Mouse (Mus musculus): ENCODE measurements around the gene Anks1. TPM values are rescaled to one million over a fixed set of nuclear protein-coding genes. Genes with fewer than 3 reads are reported as not detected.
"Not testable (repeated sequence)": the region's sequence is repeated elsewhere in the genome, so short reads cannot be mapped to it uniquely, and the experiment has no call there.

Anks1 gene
- polyA plus RNA-seq, 1 experiment from 2014 or later = 21.4 TPM

- Histone ChIP-seq H3K27ac (no peak overlapping the region), H3K27me3 (ENCODE audit: poor library complexity, severe bottlenecking) (no peaks in the 10 kb centered on the region), H3K9me3 (no peaks in the 10 kb centered on the region), H3K4me1 (peaks cover 26% of the 10 kb centered on the region), H3K36me3 (replicated peaks) (peaks cover 69% of the 10 kb centered on the region), H3K4me3 (no peak overlapping the region)
- DNase-seq (ENCODE audit: extremely low spot score, low spot score) = no peak
- 91% methylated on average over 4 of the region's 4 CpGs for WGBS
Measured at GRCm38 (mm10) chr17:27996320-27996719, 87.2 kb downstream of the Anks1 start.

- Histone ChIP-seq H3K4me1 (peaks cover 35% of the 10 kb centered on the region), H3K36me3 (replicated peaks) (peaks cover 60% of the 10 kb centered on the region), H3K27ac (no peak overlapping the region), H3K9me3 (no peaks in the 10 kb centered on the region), H3K27me3 (ENCODE audit: poor library complexity, severe bottlenecking) (no peaks in the 10 kb centered on the region), H3K4me3 (no peak overlapping the region)
- WGBS = 86% methylated on average over 12 of the region's 12 CpGs
- DNase-seq (ENCODE audit: extremely low spot score, low spot score) = no peak
Measured at GRCm38 (mm10) chr17:27997212-27997611, 88.1 kb downstream of the Anks1 start.

- DNase-seq (ENCODE audit: extremely low spot score, low spot score); H3K4me3 ChIP-seq; H3K27me3 ChIP-seq (ENCODE audit: poor library complexity, severe bottlenecking); H3K9me3 ChIP-seq: not testable (repeated sequence)
- 86% methylated on average over 13 of the region's 13 CpGs for WGBS
- Histone ChIP-seq H3K27ac (peak overlapping the region; percentile 77), H3K4me1 (peaks cover 38% of the 10 kb centered on the region), H3K36me3 (replicated peaks) (peaks cover 49% of the 10 kb centered on the region)
Measured at GRCm38 (mm10) chr17:27999683-28000273, 90.7 kb downstream of the Anks1 start.

- H3K27me3 ChIP-seq (ENCODE audit: poor library complexity, severe bottlenecking) = no peaks in the 10 kb centered on the region
- H3K4me3 ChIP-seq = no peak overlapping the region
- H3K4me1 ChIP-seq = peaks cover 40% of the 10 kb centered on the region
- peak overlapping the region; percentile 77 for H3K27ac ChIP-seq
- 69% methylated on average over 4 of the region's 4 CpGs for WGBS
- H3K36me3 ChIP-seq (replicated peaks) = peaks cover 45% of the 10 kb centered on the region
- no peaks in the 10 kb centered on the region for H3K9me3 ChIP-seq
- no peak for DNase-seq (ENCODE audit: extremely low spot score, low spot score)
Measured at GRCm38 (mm10) chr17:28000389-28000788, 91.3 kb downstream of the Anks1 start.

- Histone ChIP-seq H3K4me3 (no peak overlapping the region), H3K9me3 (no peaks in the 10 kb centered on the region), H3K36me3 (replicated peaks) (peaks cover 45% of the 10 kb centered on the region), H3K27ac (peak overlapping the region; percentile 72), H3K27me3 (ENCODE audit: poor library complexity, severe bottlenecking) (no peaks in the 10 kb centered on the region), H3K4me1 (peaks cover 44% of the 10 kb centered on the region)
- WGBS = 60% methylated on average over 1 of the region's 1 CpGs
- DNase-seq (ENCODE audit: extremely low spot score, low spot score) = no peak
Measured at GRCm38 (mm10) chr17:28000851-28001250, 91.7 kb downstream of the Anks1 start.

- Histone ChIP-seq H3K4me1 (peaks cover 63% of the 10 kb centered on the region), H3K9me3 (no peaks in the 10 kb centered on the region), H3K27me3 (ENCODE audit: poor library complexity, severe bottlenecking) (0 out of 2 replicates have a peak, but pooled peaks cover 10% of the 10 kb centered on the region), H3K27ac (no peak overlapping the region), H3K4me3 (no peak overlapping the region), H3K36me3 (replicated peaks) (peaks cover 31% of the 10 kb centered on the region)
- DNase-seq (ENCODE audit: extremely low spot score, low spot score) = no peak
Measured at GRCm38 (mm10) chr17:28005393-28005792, 96.3 kb downstream of the Anks1 start.

- 0 out of 2 replicates have a peak, but pooled peaks cover 10% of the 10 kb centered on the region for H3K27me3 ChIP-seq (ENCODE audit: poor library complexity, severe bottlenecking)
- no peak overlapping the region for H3K4me3 ChIP-seq
- H3K9me3 ChIP-seq = no peaks in the 10 kb centered on the region
- 91% methylated on average over 8 of the region's 8 CpGs for WGBS
- H3K27ac ChIP-seq = peak overlapping the region; percentile 72
- H3K36me3 ChIP-seq (replicated peaks) = peaks cover 35% of the 10 kb centered on the region
- peaks cover 60% of the 10 kb centered on the region for H3K4me1 ChIP-seq
- DNase-seq (ENCODE audit: extremely low spot score, low spot score) = no peak
Measured at GRCm38 (mm10) chr17:28006208-28006607, 97.1 kb downstream of the Anks1 start.

- DNase-seq (ENCODE audit: extremely low spot score, low spot score) = no peak
- Histone ChIP-seq H3K36me3 (replicated peaks) (peaks cover 38% of the 10 kb centered on the region), H3K27me3 (ENCODE audit: poor library complexity, severe bottlenecking) (0 out of 2 replicates have a peak, but pooled peaks cover 10% of the 10 kb centered on the region), H3K9me3 (no peaks in the 10 kb centered on the region), H3K4me3 (no peak overlapping the region), H3K27ac (peak overlapping the region; percentile 72), H3K4me1 (peaks cover 56% of the 10 kb centered on the region)
- WGBS = 70% methylated on average over 5 of the region's 5 CpGs
Measured at GRCm38 (mm10) chr17:28006611-28007010, 97.5 kb downstream of the Anks1 start.

- Histone ChIP-seq H3K27me3 (ENCODE audit: poor library complexity, severe bottlenecking) (0 out of 2 replicates have a peak, but pooled peaks cover 10% of the 10 kb centered on the region), H3K9me3 (no peaks in the 10 kb centered on the region), H3K27ac (peak overlapping the region; percentile 72), H3K36me3 (replicated peaks) (peaks cover 42% of the 10 kb centered on the region), H3K4me1 (peaks cover 52% of the 10 kb centered on the region), H3K4me3 (peak overlapping the region; percentile 21)
- DNase-seq (ENCODE audit: extremely low spot score, low spot score) = peak; percentile 55
- WGBS = 26% methylated on average over 29 of the region's 29 CpGs
Measured at GRCm38 (mm10) chr17:28007179-28007811, 98.2 kb downstream of the Anks1 start.

GRCm38 (mm10) chr17:28007857-28008564 is 98.9 kb downstream of the Anks1 start:
- H3K36me3 ChIP-seq (replicated peaks) = peaks cover 42% of the 10 kb centered on the region
- peak overlapping the region; percentile 72 for H3K27ac ChIP-seq
- WGBS = 31% methylated on average over 27 of the region's 27 CpGs
- H3K4me3 ChIP-seq = peak overlapping the region; percentile 21
- H3K4me1 ChIP-seq = peaks cover 52% of the 10 kb centered on the region
- H3K9me3 ChIP-seq = no peaks in the 10 kb centered on the region
- H3K27me3 ChIP-seq (ENCODE audit: poor library complexity, severe bottlenecking) = 0 out of 2 replicates have a peak, but pooled peaks cover 10% of the 10 kb centered on the region
- no peak for DNase-seq (ENCODE audit: extremely low spot score, low spot score)

GRCm38 (mm10) chr17:28008565-28008981 is 99.5 kb downstream of the Anks1 start:
- H3K27ac ChIP-seq = peak overlapping the region; percentile 72
- 78% methylated on average over 8 of the region's 8 CpGs for WGBS
- H3K4me1 ChIP-seq = peaks cover 55% of the 10 kb centered on the region

GRCm38 (mm10) chr17:28009066-28009715 is 100.1 kb downstream of the Anks1 start:
- H3K4me3 ChIP-seq = no peak overlapping the region
- H3K4me1 ChIP-seq = peaks cover 61% of the 10 kb centered on the region
- H3K27me3 ChIP-seq (ENCODE audit: poor library complexity, severe bottlenecking) = 0 out of 2 replicates have a peak, but pooled peaks cover 10% of the 10 kb centered on the region
- peaks cover 45% of the 10 kb centered on the region for H3K36me3 ChIP-seq (replicated peaks)
- no peak for DNase-seq (ENCODE audit: extremely low spot score, low spot score)
- no peak overlapping the region for H3K27ac ChIP-seq
- 92% methylated on average over 10 of the region's 10 CpGs for WGBS
- H3K9me3 ChIP-seq = no peaks in the 10 kb centered on the region

More at GRCm38 (mm10) chr17:28008565-28008981, 99.5 kb downstream of the Anks1 start:
- Histone ChIP-seq H3K4me3 (peak overlapping the region; percentile 21; the same call in 1 of the 2 replicates), H3K9me3 (no peaks in the 10 kb centered on the region), H3K36me3 (replicated peaks) (peaks cover 42% of the 10 kb centered on the region), H3K27me3 (ENCODE audit: poor library complexity, severe bottlenecking) (0 out of 2 replicates have a peak, but pooled peaks cover 10% of the 10 kb centered on the region)
- no peak for DNase-seq (ENCODE audit: extremely low spot score, low spot score)

Data from forebrain, embryonic 10.5 days (tissue).